Mouse (Mus musculus) heart, embryonic 14.5 days (tissue): ENCODE results near the gene Nsmf. TPM values are rescaled to one million over a fixed set of nuclear protein-coding genes. Genes with fewer than 3 reads are reported as not detected.

Experiments used
- microRNA-seq: library from miRNA; unstranded; fragments of <30 nt; microRNA quantifications from one replicate; pipeline ENCODE4, GENCODE M21; 2016
- polyA plus RNA-seq: library from polyadenylated mRNA; unstranded; fragments of >200 nt; fragmentation: Nextera tagmentation; extraction: Ambion mirVana; gene quantifications from 2 replicates; pipeline ENCODE4 v1.2.1, GENCODE M21; 2014

The Nsmf gene
- polyA plus RNA-seq, 1 experiment from 2014 or later, result 48.1 TPM

Small RNA genes within 50 kb of the gene (microRNA-seq; reads per million reads assigned to microRNA genes)
- gene Gm24328 (not detected), gene Mir7664 (not detected)

Other genes starting within 250 kb of the Nsmf start
- gene Ehmt1, start 134.7 kb upstream of the Nsmf start, polyA plus RNA-seq, result 49.7 and 53.4 TPM in 2 replicates
- 11.9 and 13.8 TPM in 2 replicates for gene Arrdc1, start 119.1 kb upstream of the Nsmf start, polyA plus RNA-seq
- gene Zmynd19, start 104.6 kb upstream of the Nsmf start, polyA plus RNA-seq, result 10.6 and 11.0 TPM in 2 replicates
- 15.9 and 19.3 TPM in 2 replicates for gene Dph7, start 92.0 kb upstream of the Nsmf start, polyA plus RNA-seq
- 137 and 139 TPM in 2 replicates for gene Mrpl41, start 79.3 kb upstream of the Nsmf start, polyA plus RNA-seq
- 13.2 and 15.1 TPM in 2 replicates for gene Pnpla7, start 78.3 kb upstream of the Nsmf start, polyA plus RNA-seq
- gene Entpd8, start 25.9 kb downstream of the Nsmf start, polyA plus RNA-seq, result not detected in 2 replicates
- not detected in 2 replicates for gene Noxa1, start 40.8 kb downstream of the Nsmf start, polyA plus RNA-seq
- gene Nrarp, start 126.4 kb downstream of the Nsmf start, polyA plus RNA-seq, result 11.9 and 13.9 TPM in 2 replicates
- 6.5 and 8.0 TPM in 2 replicates for gene Tor4a, start 142.5 kb downstream of the Nsmf start, polyA plus RNA-seq
- 58.4 and 65.9 TPM in 2 replicates for gene Nelfb, start 157.1 kb downstream of the Nsmf start, polyA plus RNA-seq
- not detected in 2 replicates for gene Stpg3, start 160.3 kb downstream of the Nsmf start, polyA plus RNA-seq
- gene Fam166a, start 164.4 kb downstream of the Nsmf start, polyA plus RNA-seq, result 0.93 TPM in 1 of 2 replicates, not detected in the other
- gene Tubb4b, start 170.3 kb downstream of the Nsmf start, polyA plus RNA-seq, result 342 and 395 TPM in 2 replicates
- not detected in 2 replicates for gene Slc34a3, start 180.0 kb downstream of the Nsmf start, polyA plus RNA-seq
- gene Rnf224, start 182.4 kb downstream of the Nsmf start, polyA plus RNA-seq, result not detected in 2 replicates
- 5.3 and 8.0 TPM in 2 replicates for gene Rnf208, start 187.9 kb downstream of the Nsmf start, polyA plus RNA-seq
- not detected in 2 replicates for gene Cysrt1, start 188.1 kb downstream of the Nsmf start, polyA plus RNA-seq
- gene AL732309.1, start 192.5 kb downstream of the Nsmf start, polyA plus RNA-seq, result 1.8 and 2.4 TPM in 2 replicates
- gene Tmem203, start 201.1 kb downstream of the Nsmf start, polyA plus RNA-seq, result 12.3 and 16.3 TPM in 2 replicates
- 2.3 and 3.1 TPM in 2 replicates for gene Tprn, start 208.3 kb downstream of the Nsmf start, polyA plus RNA-seq
- 150 and 163 TPM in 2 replicates for gene Ssna1, start 218.1 kb downstream of the Nsmf start, polyA plus RNA-seq
- 70.2 and 71.3 TPM in 2 replicates for gene Anapc2, start 218.1 kb downstream of the Nsmf start, polyA plus RNA-seq
- not detected in 2 replicates for gene Tmem210, start 233.8 kb downstream of the Nsmf start, polyA plus RNA-seq
- gene Lrrc26, start 235.6 kb downstream of the Nsmf start, polyA plus RNA-seq, result not detected in 2 replicates